Mouse (Mus musculus): Measurements from ENCODE around the gene Vcp. TPM values are rescaled to one million over a fixed set of nuclear protein-coding genes. Genes with fewer than 3 reads are reported as not detected.
A peak's percentile ranks its signal among the peaks of the same experiment; 100 is the strongest.

Gene Vcp
- total and polyA plus RNA-seq, 3 experiments: 200 to 462 (median 237) TPM

DNA sequence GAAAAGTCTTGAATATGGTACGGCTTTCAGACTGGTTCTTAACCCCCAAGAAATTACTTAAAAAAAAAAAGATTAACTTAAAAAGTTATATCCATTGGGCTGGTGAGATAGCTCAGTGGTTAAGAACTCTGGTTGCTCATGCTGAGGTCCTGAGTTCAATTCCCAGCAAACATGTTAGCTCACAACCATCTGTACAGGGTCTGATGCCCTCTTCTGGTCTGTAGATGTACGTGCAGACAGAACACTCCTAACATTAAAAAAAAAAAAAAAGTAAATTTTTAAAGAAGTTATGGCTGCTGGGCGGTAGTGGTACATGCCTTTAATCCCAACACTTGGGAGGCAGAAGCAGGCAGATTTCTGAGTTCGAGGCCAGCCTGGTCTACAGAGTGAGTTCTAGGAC lies 22.2 kb downstream of the Vcp start:
- DNase-seq (ENCODE audit: extremely low read depth): peak; percentile 30
- Histone ChIP-seq H3K9me3 (replicated peaks; ENCODE audit: low read length) (no peaks in the 10 kb centered on the region), H3K27me3 (replicated peaks) (no peaks in the 10 kb centered on the region), H3K4me3 (replicated peaks in 1 of 3; ENCODE audit: low read depth in 2 of 3, low read length in 2 of 3, poor library complexity in 1 of 3) (no peak overlapping the region), H3K36me3 (replicated peaks in 1 of 2; ENCODE audit: control insufficient read depth in 1 of 2, insufficient read depth in 1 of 2, low read length in 1 of 2) (peaks cover 32 to 71% of the 10 kb centered on the region in 2 experiments), H3K9ac (ENCODE audit: insufficient read depth, low read depth) (no peak overlapping the region), H3K4me2 (ENCODE audit: insufficient read depth, low read depth, poor library complexity, severe bottlenecking) (no peak overlapping the region), H3K27ac (ENCODE audit: insufficient read depth, low read depth) (no peak overlapping the region), H3K79me2 (replicated peaks; ENCODE audit: control insufficient read depth, extremely low read depth, insufficient read depth, poor library complexity, severe bottlenecking) (no peaks in the 10 kb centered on the region), H3K4me1 (ENCODE audit: control insufficient read depth in 1 of 2, insufficient read depth in 2 of 2) (no peaks in the 10 kb centered on the region)
- dilution Hi-C loops (cut with MboI; ENCODE audit: extremely low pct_ligation_motif_present, extremely low pct_unique_long_range_greater_than_20kb, low sequenced_read_pairs): no loop called here
- peak in 1 of 2 experiments; percentile 34; a peak in 2 of 4 replicates for TF ChIP-seq CTCF (conservative IDR thresholded peaks at IDR 0.05 in 1 of 2, IDR thresholded peaks at IDR 0.05 in 1 of 2; ENCODE audit: low read depth in 2 of 2, low read length in 2 of 2)
- TF ChIP-seq ZC3H11A (IDR thresholded peaks at IDR 0.05; ENCODE audit: low read depth, low read length): no peak
- no peak for TF ChIP-seq NRF1 (IDR thresholded peaks at IDR 0.05; ENCODE audit: low read depth, low read length)
- TF ChIP-seq TBP (conservative IDR thresholded peaks at IDR 0.05; ENCODE audit: low read depth, low read length): no peak
- TF ChIP-seq ZNF384 (IDR thresholded peaks at IDR 0.05; ENCODE audit: low read depth, low read length): peak; percentile 88
- in situ Hi-C loops (cut with MboI; ENCODE audit: low pct_ligation_motif_present, low pct_unique_long_range_greater_than_20kb, low sequenced_read_pairs): no loop called here

DNA sequence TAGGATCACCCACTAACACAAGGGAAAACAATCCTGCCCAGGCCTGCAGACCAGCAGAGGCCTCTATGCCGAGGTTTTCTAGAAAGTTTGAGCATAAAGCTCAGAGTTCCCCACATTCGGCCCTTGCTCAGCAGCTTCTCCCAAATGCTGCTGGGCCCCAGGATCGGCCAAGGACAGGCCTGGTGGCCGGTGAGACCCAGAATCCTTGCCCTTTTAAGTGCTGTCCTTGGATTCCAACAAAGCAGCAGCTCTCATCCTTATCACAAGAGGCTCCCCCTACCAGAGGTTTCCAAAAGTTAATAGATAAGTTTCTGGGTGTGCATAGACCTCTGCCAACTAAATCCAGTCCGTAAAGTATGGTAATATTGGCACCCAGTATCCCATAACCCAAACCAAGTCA lies 26.4 kb downstream of the Vcp start:
- Histone ChIP-seq H3K27me3 (replicated peaks) (no peaks in the 10 kb centered on the region), H3K9ac (ENCODE audit: insufficient read depth, low read depth) (no peak overlapping the region), H3K79me2 (replicated peaks; ENCODE audit: control insufficient read depth, extremely low read depth, insufficient read depth, poor library complexity, severe bottlenecking) (no peaks in the 10 kb centered on the region), H3K4me1 (ENCODE audit: control insufficient read depth in 1 of 2, insufficient read depth in 2 of 2) (no peaks in the 10 kb centered on the region), H3K4me3 (replicated peaks in 1 of 3; ENCODE audit: low read depth in 2 of 3, low read length in 2 of 3, poor library complexity in 1 of 3) (no peak overlapping the region), H3K9me3 (replicated peaks; ENCODE audit: low read length) (no peaks in the 10 kb centered on the region), H3K4me2 (ENCODE audit: insufficient read depth, low read depth, poor library complexity, severe bottlenecking) (no peak overlapping the region), H3K36me3 (replicated peaks in 1 of 2; ENCODE audit: control insufficient read depth in 1 of 2, insufficient read depth in 1 of 2, low read length in 1 of 2) (peaks cover 12 to 43% of the 10 kb centered on the region in 2 experiments), H3K27ac (ENCODE audit: insufficient read depth, low read depth) (no peak overlapping the region)
- TF ChIP-seq SIN3A (IDR thresholded peaks at IDR 0.05; ENCODE audit: low read length): no peak
- no peak for TF ChIP-seq POLR2AphosphoS2 (IDR thresholded peaks at IDR 0.05; ENCODE audit: low read depth, low read length)
- no peak for TF ChIP-seq PAX5 (IDR thresholded peaks at IDR 0.05; ENCODE audit: low read length)
- TF ChIP-seq USF1 (IDR thresholded peaks at IDR 0.05; ENCODE audit: low read depth, low read length): no peak
- TF ChIP-seq POLR2A (IDR thresholded peaks at IDR 0.05; ENCODE audit: low read depth, low read length): no peak
- TF ChIP-seq TBP (conservative IDR thresholded peaks at IDR 0.05; ENCODE audit: low read depth, low read length): no peak
- no peak for TF ChIP-seq MXI1 (IDR thresholded peaks at IDR 0.05; ENCODE audit: low read depth, low read length)
- TF ChIP-seq MEF2A (IDR thresholded peaks at IDR 0.05; ENCODE audit: borderline replicate concordance, low read depth, low read length): no peak
- no peak for TF ChIP-seq MYC (IDR thresholded peaks at IDR 0.05; ENCODE audit: low read depth, low read length)
- TF ChIP-seq ZNF384 (IDR thresholded peaks at IDR 0.05; ENCODE audit: low read depth, low read length): no peak
- no peak for TF ChIP-seq USF2 (conservative IDR thresholded peaks at IDR 0.05; ENCODE audit: low read depth, low read length)
- no peak for TF ChIP-seq JUN (IDR thresholded peaks at IDR 0.05; ENCODE audit: insufficient read depth, low read depth, low read length)
- no peak for TF ChIP-seq BHLHE40 (IDR thresholded peaks at IDR 0.05; ENCODE audit: low read depth, low read length)
- TF ChIP-seq ELF1 (IDR thresholded peaks at IDR 0.05; ENCODE audit: low read depth, low read length): no peak
- no peak for TF ChIP-seq UBTF (IDR thresholded peaks at IDR 0.05; ENCODE audit: low read depth, low read length)
- no peak for TF ChIP-seq ETS1 (conservative IDR thresholded peaks at IDR 0.05; ENCODE audit: low read depth, low read length)
- no peak for TF ChIP-seq IRF4 (IDR thresholded peaks at IDR 0.05; ENCODE audit: low read depth, low read length)
- dilution Hi-C loops (cut with MboI; ENCODE audit: extremely low pct_ligation_motif_present, extremely low pct_unique_long_range_greater_than_20kb, low sequenced_read_pairs) (no loop called here), in situ Hi-C loops (cut with MboI; ENCODE audit: low pct_ligation_motif_present, low pct_unique_long_range_greater_than_20kb, low sequenced_read_pairs) (no loop called here)
- DNase-seq (ENCODE audit: extremely low read depth): no peak
